Mouse (Mus musculus) ES-E14 (cell line): ENCODE data around the gene Ccdc17. TPM values are rescaled to one million over a fixed set of nuclear protein-coding genes. Genes with fewer than 3 reads are reported as not detected.

Experiments used
- DNase-seq: peaks from one replicate; pipeline ENCODE4 v3.0.0-alpha.2; 2013; ENCODE audit warnings: low read depth, low spot score
- H3K27ac ChIP-seq: 2 replicates; pipeline ENCODE4 v1.5.1; 2012; ENCODE audit warnings: low read depth, mild to moderate bottlenecking, low read length, moderate library complexity, mixed read lengths; ENCODE audit not compliant: poor library complexity, insufficient read depth, severe bottlenecking
- H3K36me3 ChIP-seq: 2 replicates; pipeline ENCODE4 v1.6.1; 2012; ENCODE audit warnings: mild to moderate bottlenecking, low read length, moderate library complexity, mixed read lengths; ENCODE audit not compliant: control insufficient read depth, poor library complexity, insufficient read depth, severe bottlenecking
- H3K4me1 ChIP-seq, 2 experiments: fragments of 150-350 bp in 1 of 2; sonication (generic) in 1 of 2; 2 replicates each; pipeline ENCODE4 v1.6.1; 2012; ENCODE audit warnings: low read length in 2 of 2, mild to moderate bottlenecking in 1 of 2, mixed read lengths in 1 of 2; ENCODE audit not compliant: control insufficient read depth in 2 of 2, insufficient read depth in 2 of 2, poor library complexity in 1 of 2
- H3K4me3 ChIP-seq, 2 experiments: fragments of 150-350 bp in 1 of 2; sonication (generic) in 1 of 2; 2 replicates each; pipeline ENCODE4 v1.5.1; 2012; ENCODE audit warnings: low read length in 2 of 2, low read depth in 1 of 2, mild to moderate bottlenecking in 1 of 2, mixed read lengths in 1 of 2; ENCODE audit not compliant: insufficient read depth in 1 of 2, poor library complexity in 1 of 2, severe bottlenecking in 1 of 2
- H3K9ac ChIP-seq: 2 replicates; pipeline ENCODE4 v1.6.1; 2012; ENCODE audit warnings: low read depth, mild to moderate bottlenecking, low read length, mixed read lengths; ENCODE audit not compliant: poor library complexity, insufficient read depth, severe bottlenecking
- H3K9me3 ChIP-seq: fragments of 150-350 bp; sonication (generic); 2 replicates; pipeline ENCODE4 v1.6.1; 2012; ENCODE audit warnings: low read depth, mild to moderate bottlenecking, low read length; ENCODE audit not compliant: control insufficient read depth, insufficient read depth
- CHD2 ChIP-seq: IDR thresholded peaks from 2 replicates; pipeline ENCODE4 v1.6.1; 2014; ENCODE audit warnings: mild to moderate bottlenecking, low read depth, low read length, inconsistent platforms
- HCFC1 ChIP-seq: IDR thresholded peaks from 2 replicates; pipeline ENCODE4 v1.6.1; 2012; ENCODE audit warnings: low read length, inconsistent platforms, borderline replicate concordance; ENCODE audit not compliant: insufficient read depth
- MAFK ChIP-seq: IDR thresholded peaks from 2 replicates; pipeline ENCODE4 v1.6.1; 2014; ENCODE audit warnings: mild to moderate bottlenecking, low read depth, low read length, inconsistent platforms; ENCODE audit not compliant: insufficient read depth
- ZC3H11A ChIP-seq: IDR thresholded peaks from 2 replicates; pipeline ENCODE4 v1.6.1; 2012; ENCODE audit warnings: low read depth, mild to moderate bottlenecking, inconsistent platforms, low read length, borderline replicate concordance
- ZNF384 ChIP-seq: IDR thresholded peaks from 2 replicates; pipeline ENCODE4 v1.6.1; 2012; ENCODE audit warnings: low read depth, low read length, inconsistent platforms
- in situ Hi-C, 2 experiments: fragments of 600-800 bp; cut with MboI; formaldehyde crosslinking; loops; one replicate each; pipeline ENCODE4 v1.15.1; 2025; ENCODE audit warnings: low sequenced_read_pairs in 2 of 2, inconsistent platforms in 1 of 2; ENCODE audit not compliant: unreplicated experiment in 2 of 2
- total RNA-seq: library from RNA; depleted of rRNA; stranded (reverse); fragments of 300-350 nt; gene quantifications from 2 replicates; pipeline ENCODE4 v1.2.3, GENCODE M21; 2012; rRNA removed

Gene Ccdc17
- 2.7 and 2.9 TPM in 2 replicates for total RNA-seq

DNA sequence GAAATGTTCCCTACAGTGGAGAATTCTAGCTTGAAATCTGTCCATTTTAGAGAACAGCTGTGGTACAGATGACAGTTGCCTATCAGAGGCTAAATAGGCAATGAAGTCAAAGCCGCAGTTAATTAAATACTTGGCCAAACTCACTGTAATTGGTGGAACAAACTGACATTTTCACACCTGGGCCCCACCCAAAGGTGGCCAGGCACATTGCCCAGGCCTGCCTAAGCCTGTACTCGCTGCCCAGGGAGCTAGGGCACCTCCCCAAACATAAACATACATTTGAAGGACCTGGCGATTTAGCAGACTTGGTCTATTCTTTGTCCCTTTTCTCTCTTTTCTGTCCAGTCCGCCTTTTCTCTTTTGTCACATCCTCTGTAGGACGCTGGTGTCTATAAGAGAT is at the start of gene Ccdc17:
Gene Ccdc17 (plus strand): TSS at position 276 of the 400 bp plus-strand sequence.
- no peaks in the 10 kb centered on the region for H3K9me3 ChIP-seq
- TF ChIP-seq ZNF384, result no peak
- no peak for TF ChIP-seq ZC3H11A
- no peak for TF ChIP-seq HCFC1
- TF ChIP-seq CHD2, result no peak
- no peak for TF ChIP-seq MAFK
- in situ Hi-C loops, result no loop called here
- peak within 1 kb of the TSS; percentile 53 for H3K9ac ChIP-seq
- peak within 1 kb of the TSS; percentile 62 to 90 for H3K4me3 ChIP-seq
- peaks cover 7% of the 10 kb centered on the region for H3K36me3 ChIP-seq
- H3K4me1 ChIP-seq, result peaks cover 0 to 2% of the 10 kb centered on the region in 2 experiments; a peak in 1 of 4 replicates
- H3K27ac ChIP-seq, result no peak within 1 kb of the TSS; the same call in 1 of the 2 replicates
- no peak for DNase-seq

DNA sequence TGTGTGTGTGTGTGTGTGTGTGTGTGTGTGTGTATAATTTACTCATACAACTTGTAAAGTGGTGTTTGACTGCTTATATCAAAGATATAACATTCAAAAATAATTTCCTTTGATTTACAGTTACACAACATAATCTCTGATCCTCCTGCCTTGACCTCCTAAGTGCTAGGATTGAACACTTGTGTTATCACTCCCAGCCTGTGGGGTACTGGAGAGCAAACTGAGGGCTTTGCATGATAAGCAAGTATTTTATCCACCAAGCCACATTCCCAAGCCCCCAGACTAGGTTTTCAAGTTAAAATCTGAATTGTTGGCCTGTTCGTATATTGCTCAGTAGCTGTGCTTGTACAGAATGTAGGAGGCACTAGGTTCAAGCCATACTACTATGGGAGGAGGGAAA is 46.0 kb upstream of the Ccdc17 start:
- no peak overlapping the region for H3K4me3 ChIP-seq
- H3K9me3 ChIP-seq, result no peaks in the 10 kb centered on the region
- H3K27ac ChIP-seq, result no peak overlapping the region
- no peak for TF ChIP-seq ZNF384
- no peak for TF ChIP-seq ZC3H11A
- no peak for TF ChIP-seq MAFK
- no peak for TF ChIP-seq CHD2
- TF ChIP-seq HCFC1, result no peak
- H3K4me1 ChIP-seq, result no peaks in the 10 kb centered on the region
- DNase-seq, result no peak
- in situ Hi-C loops, result no loop called here
- H3K9ac ChIP-seq, result no peak overlapping the region
- peaks cover 4% of the 10 kb centered on the region; the same call in 1 of the 2 replicates for H3K36me3 ChIP-seq

DNA sequence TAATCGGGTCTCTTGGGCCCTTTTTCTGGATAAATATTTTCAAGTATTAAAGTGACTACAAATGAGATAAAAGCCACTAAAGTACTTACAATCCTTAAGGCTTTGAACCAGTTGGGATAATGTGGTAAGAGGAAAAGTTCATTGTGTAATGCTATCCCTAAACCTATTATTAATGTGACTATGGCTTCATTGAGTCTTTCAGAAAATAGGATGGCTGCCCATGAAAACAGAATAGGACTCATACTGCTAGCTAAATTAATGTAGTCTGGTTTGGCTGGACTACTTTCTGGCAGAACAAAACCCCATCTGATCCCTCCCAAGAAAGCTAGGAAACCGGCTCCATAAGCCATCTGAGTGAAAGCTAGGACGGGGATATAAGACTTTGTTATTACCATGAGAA is 43.4 kb upstream of the Ccdc17 start:
- in situ Hi-C loops, result no loop called here
- no peak for DNase-seq
- no peak for TF ChIP-seq ZC3H11A
- no peak for TF ChIP-seq HCFC1
- no peak for TF ChIP-seq ZNF384
- no peak for TF ChIP-seq MAFK
- no peak for TF ChIP-seq CHD2

DNA sequence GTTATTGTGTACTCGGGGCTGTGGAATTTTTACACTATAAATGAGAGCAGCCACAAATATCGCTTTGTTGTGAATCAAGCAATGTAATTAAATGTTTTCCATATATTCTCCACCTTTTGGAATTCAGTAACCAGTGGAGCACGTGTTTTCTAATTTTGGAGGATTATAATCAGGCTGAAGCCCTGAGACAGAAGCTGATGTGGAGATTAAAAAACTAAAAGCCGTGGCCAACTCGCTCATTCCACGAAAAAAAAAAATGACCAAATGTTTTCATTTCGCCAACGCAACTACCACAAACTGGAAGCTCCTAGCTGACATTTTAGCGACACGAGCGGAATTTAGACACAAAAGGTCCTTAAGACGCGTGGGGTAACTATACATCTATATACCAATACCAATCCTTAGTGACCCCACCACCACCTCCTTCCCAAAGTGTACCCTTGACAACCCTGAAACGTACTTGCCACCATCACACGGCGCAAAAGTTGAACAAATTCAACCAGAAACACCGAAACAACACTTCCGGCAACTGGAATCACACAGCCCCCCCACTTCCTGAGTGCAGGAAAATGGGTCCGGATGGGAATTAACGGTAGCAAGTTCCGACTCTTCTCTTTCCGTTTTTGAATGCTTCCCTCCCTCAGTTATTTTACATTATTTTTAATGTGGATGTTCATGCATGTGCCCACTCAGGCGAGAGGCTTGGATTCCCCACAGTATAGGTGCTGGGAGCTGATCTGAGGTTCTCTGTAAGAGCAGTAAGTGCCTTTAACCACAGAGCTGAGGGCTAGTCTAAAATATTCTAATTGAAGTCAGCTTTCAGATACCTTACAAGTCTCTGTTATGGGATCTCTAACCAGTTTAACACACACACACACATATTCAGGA is 40.8 kb upstream of the Ccdc17 start, which contains the start of gene Tmem69:
Gene Tmem69 (minus strand): TSS at position 524 of the 888 bp plus-strand sequence.
- peak within 1 kb of the TSS; percentile 98 for H3K9ac ChIP-seq
- H3K4me1 ChIP-seq, result no peaks in the 10 kb centered on the region; a peak in 1 of 4 replicates
- DNase-seq, result peak; percentile 71
- H3K27ac ChIP-seq, result peak within 1 kb of the TSS; percentile 24; the same call in 1 of the 2 replicates
- peaks cover 4% of the 10 kb centered on the region; the same call in 1 of the 2 replicates for H3K36me3 ChIP-seq
- in situ Hi-C loops, result no loop called here
- H3K9me3 ChIP-seq, result no peaks in the 10 kb centered on the region
- TF ChIP-seq ZC3H11A (no peak), MAFK (no peak), HCFC1 (peak; percentile 86), CHD2 (peak; percentile 68; the same call in 1 of the 2 replicates), ZNF384 (no peak)
- H3K4me3 ChIP-seq, result peak within 1 kb of the TSS; percentile 96 to 98

More for the DNA sequence above, 43.4 kb upstream of the Ccdc17 start:
- Histone ChIP-seq H3K9me3 (no peaks in the 10 kb centered on the region), H3K9ac (no peak overlapping the region), H3K4me3 (no peak overlapping the region), H3K27ac (no peak overlapping the region), H3K4me1 (no peaks in the 10 kb centered on the region), H3K36me3 (peaks cover 4% of the 10 kb centered on the region; the same call in 1 of the 2 replicates)
